Mouse (Mus musculus): ENCODE measurements around the gene Zfp37. TPM values are rescaled to one million over a fixed set of nuclear protein-coding genes. Genes with fewer than 3 reads are reported as not detected.
"Not testable (repeated sequence)": the region's sequence is repeated elsewhere in the genome, so short reads cannot be mapped to it uniquely, and the experiment has no call there.

The Zfp37 gene
- polyA plus RNA-seq (2016; fragmentation: Nextera tagmentation; extraction: Ambion mirVana), result 23.5 and 28.2 TPM in 2 replicates

GRCm38 (mm10) chr4:62230769-62231168, at the start of gene Zfp37:
Gene Zfp37, minus strand, starts transcription at chr4:62231047.
- H3K4me3 ChIP-seq (replicated peaks), result no peak within 1 kb of the TSS
- H3K27me3 ChIP-seq, result no peaks in the 10 kb centered on the region
- H3K9me3 ChIP-seq, result no peaks in the 10 kb centered on the region
- no peak within 1 kb of the TSS for H3K9ac ChIP-seq
- no peaks in the 10 kb centered on the region for H3K36me3 ChIP-seq (replicated peaks)
- ATAC-seq (ENCODE audit: low FRiP score), result no peak
- H3K4me2 ChIP-seq, result no peak within 1 kb of the TSS
- 75% methylated on average over 13 of the region's 13 CpGs for WGBS
- H3K4me1 ChIP-seq, result no peaks in the 10 kb centered on the region
- H3K27ac ChIP-seq, result no peak within 1 kb of the TSS

GRCm38 (mm10) chr4:62278081-62278480, 47.2 kb upstream of the Zfp37 start:
- 86% methylated on average over 4 of the region's 4 CpGs for WGBS
- Histone ChIP-seq H3K27me3 (no peaks in the 10 kb centered on the region), H3K9me3 (no peaks in the 10 kb centered on the region), H3K27ac (no peak overlapping the region), H3K9ac (no peak overlapping the region), H3K36me3 (replicated peaks) (no peaks in the 10 kb centered on the region), H3K4me2 (no peak overlapping the region), H3K4me1 (peaks cover 13% of the 10 kb centered on the region), H3K4me3 (replicated peaks) (no peak overlapping the region)
- no peak for ATAC-seq (ENCODE audit: low FRiP score)

- no peak for ATAC-seq (ENCODE audit: low FRiP score)
- WGBS, result 78% methylated on average over 3 of the region's 3 CpGs
Observed at GRCm38 (mm10) chr4:62277222-62277621, 46.4 kb upstream of the Zfp37 start.

GRCm38 (mm10) chr4:62276642-62277041, 45.8 kb upstream of the Zfp37 start:
- WGBS, result 89% methylated on average over 10 of the region's 10 CpGs

More at GRCm38 (mm10) chr4:62277222-62277621, 46.4 kb upstream of the Zfp37 start:
- Histone ChIP-seq H3K9ac (no peak overlapping the region), H3K36me3 (replicated peaks) (no peaks in the 10 kb centered on the region), H3K4me1 (peaks cover 13% of the 10 kb centered on the region), H3K27me3 (no peaks in the 10 kb centered on the region), H3K4me2 (no peak overlapping the region), H3K27ac (no peak overlapping the region), H3K4me3 (replicated peaks) (no peak overlapping the region), H3K9me3 (no peaks in the 10 kb centered on the region)

GRCm38 (mm10) chr4:62274841-62275536, 44.1 kb upstream of the Zfp37 start:
- Histone ChIP-seq H3K9me3 (no peaks in the 10 kb centered on the region), H3K4me3 (replicated peaks) (no peak overlapping the region), H3K27ac (no peak overlapping the region), H3K4me2 (peak overlapping the region; percentile 24), H3K4me1 (peaks cover 13% of the 10 kb centered on the region), H3K9ac (no peak overlapping the region), H3K36me3 (replicated peaks) (no peaks in the 10 kb centered on the region), H3K27me3 (no peaks in the 10 kb centered on the region)
- peak; percentile 64 for ATAC-seq (ENCODE audit: low FRiP score)
- WGBS, result 6% methylated on average over 12 of the region's 12 CpGs

More at GRCm38 (mm10) chr4:62276642-62277041, 45.8 kb upstream of the Zfp37 start:
- peaks cover 13% of the 10 kb centered on the region for H3K4me1 ChIP-seq
- H3K27me3 ChIP-seq, result no peaks in the 10 kb centered on the region
- H3K9ac ChIP-seq, result no peak overlapping the region
- H3K27ac ChIP-seq, result no peak overlapping the region
- no peak overlapping the region for H3K4me3 ChIP-seq (replicated peaks)
- no peak overlapping the region for H3K4me2 ChIP-seq
- ATAC-seq (ENCODE audit: low FRiP score), result no peak
- H3K36me3 ChIP-seq (replicated peaks), result no peaks in the 10 kb centered on the region
- no peaks in the 10 kb centered on the region for H3K9me3 ChIP-seq

- Histone ChIP-seq H3K36me3 (replicated peaks) (no peaks in the 10 kb centered on the region), H3K4me2 (no peak overlapping the region), H3K9me3 (no peaks in the 10 kb centered on the region), H3K4me3 (replicated peaks) (no peak overlapping the region), H3K27me3 (no peaks in the 10 kb centered on the region), H3K9ac (no peak overlapping the region), H3K4me1 (peaks cover 13% of the 10 kb centered on the region), H3K27ac (no peak overlapping the region)
- no peak for ATAC-seq (ENCODE audit: low FRiP score)
- WGBS, result 95% methylated on average over 10 of the region's 10 CpGs
Observed at GRCm38 (mm10) chr4:62273916-62274315, 43.1 kb upstream of the Zfp37 start.

GRCm38 (mm10) chr4:62272696-62273095, 41.8 kb upstream of the Zfp37 start:
- Histone ChIP-seq H3K9me3 (no peaks in the 10 kb centered on the region), H3K27me3 (no peaks in the 10 kb centered on the region), H3K9ac (no peak overlapping the region), H3K4me1 (peaks cover 13% of the 10 kb centered on the region), H3K27ac (no peak overlapping the region), H3K4me2 (no peak overlapping the region), H3K4me3 (replicated peaks) (no peak overlapping the region), H3K36me3 (replicated peaks) (no peaks in the 10 kb centered on the region)
- WGBS, result 90% methylated on average over 10 of the region's 10 CpGs
- ATAC-seq (ENCODE audit: low FRiP score), result no peak

- Histone ChIP-seq H3K4me2 (no peak overlapping the region), H3K4me3 (replicated peaks) (no peak overlapping the region), H3K4me1 (no peaks in the 10 kb centered on the region), H3K36me3 (replicated peaks) (no peaks in the 10 kb centered on the region), H3K9ac (no peak overlapping the region), H3K27ac (no peak overlapping the region), H3K9me3 (no peaks in the 10 kb centered on the region), H3K27me3 (no peaks in the 10 kb centered on the region)
- 84% methylated on average over 10 of the region's 10 CpGs for WGBS
- ATAC-seq (ENCODE audit: low FRiP score), result no peak
Observed at GRCm38 (mm10) chr4:62267101-62267500, 36.3 kb upstream of the Zfp37 start.

- 87% methylated on average over 7 of the region's 7 CpGs for WGBS
- not testable (repeated sequence) for H3K4me2 ChIP-seq; H3K4me1 ChIP-seq; H3K9me3 ChIP-seq; ATAC-seq (ENCODE audit: low FRiP score); H3K27ac ChIP-seq; H3K4me3 ChIP-seq (replicated peaks); H3K36me3 ChIP-seq (replicated peaks); H3K27me3 ChIP-seq; H3K9ac ChIP-seq
Observed at GRCm38 (mm10) chr4:62266016-62266415, 35.2 kb upstream of the Zfp37 start.

GRCm38 (mm10) chr4:62265154-62265836, 34.4 kb upstream of the Zfp37 start:
- WGBS, result 84% methylated on average over 10 of the region's 10 CpGs
- H3K27ac ChIP-seq, result no peak overlapping the region
- H3K4me2 ChIP-seq, result no peak overlapping the region
- H3K9ac ChIP-seq, result no peak overlapping the region
- H3K9me3 ChIP-seq, result no peaks in the 10 kb centered on the region
- no peak overlapping the region for H3K4me3 ChIP-seq (replicated peaks)
- no peak for ATAC-seq (ENCODE audit: low FRiP score)
- no peaks in the 10 kb centered on the region for H3K4me1 ChIP-seq
- H3K36me3 ChIP-seq (replicated peaks), result no peaks in the 10 kb centered on the region
- no peaks in the 10 kb centered on the region for H3K27me3 ChIP-seq

- H3K4me2 ChIP-seq, result no peak overlapping the region
- no peak overlapping the region for H3K9ac ChIP-seq
- no peaks in the 10 kb centered on the region for H3K4me1 ChIP-seq
- no peaks in the 10 kb centered on the region for H3K9me3 ChIP-seq
- H3K27ac ChIP-seq, result no peak overlapping the region
- H3K4me3 ChIP-seq (replicated peaks), result no peak overlapping the region
- H3K36me3 ChIP-seq (replicated peaks), result no peaks in the 10 kb centered on the region
- 37% methylated on average over 7 of the region's 7 CpGs for WGBS
- H3K27me3 ChIP-seq, result no peaks in the 10 kb centered on the region
- ATAC-seq (ENCODE audit: low FRiP score), result no peak; the same call in 1 of the 2 replicates
Observed at GRCm38 (mm10) chr4:62263133-62263844, 32.4 kb upstream of the Zfp37 start.

- Histone ChIP-seq H3K27me3 (no peaks in the 10 kb centered on the region), H3K4me2 (no peak within 1 kb of the TSS), H3K27ac (no peak within 1 kb of the TSS), H3K4me3 (replicated peaks) (no peak within 1 kb of the TSS), H3K9ac (no peak within 1 kb of the TSS), H3K4me1 (no peaks in the 10 kb centered on the region), H3K36me3 (replicated peaks) (no peaks in the 10 kb centered on the region), H3K9me3 (no peaks in the 10 kb centered on the region)
- ATAC-seq (ENCODE audit: low FRiP score), result no peak
- 63% methylated on average over 2 of the region's 2 CpGs for WGBS
Observed at GRCm38 (mm10) chr4:62262276-62262675, 31.4 kb upstream of the Zfp37 start, which contains the start of gene Slc31a2. Gene Slc31a2, plus strand, starts transcription at chr4:62262562.
